Mouse (Mus musculus) left cerebral cortex, adult 11 months (tissue): ENCODE measurements around the gene Sox10.

Experiments used
- DNase-seq: peaks from one replicate; pipeline ENCODE4 v3.0.0; 2022; ENCODE audit warnings: low spot score

The Sox10 gene

DNA sequence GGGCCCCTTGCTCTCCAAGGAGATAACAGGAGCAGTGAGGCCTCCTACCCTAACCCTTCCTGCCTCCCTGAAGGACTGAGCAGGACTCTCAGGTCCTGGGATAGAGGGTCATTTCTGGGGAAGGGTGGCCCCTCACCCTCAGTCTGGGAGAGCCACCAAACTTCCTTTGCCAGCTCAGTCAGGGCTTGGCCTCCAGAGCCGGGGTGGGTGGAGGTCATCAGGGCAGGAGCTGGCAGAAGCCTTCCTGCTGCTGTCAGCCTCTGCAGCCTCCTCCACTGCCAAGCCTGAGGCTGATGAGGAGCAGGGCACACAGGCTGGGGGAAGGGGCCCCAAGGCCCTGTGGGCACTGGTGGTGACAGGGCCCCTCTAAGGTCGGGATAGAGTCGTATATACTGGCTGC lies 9.5 kb downstream of the Sox10 start:
- DNase-seq: no peak

DNA sequence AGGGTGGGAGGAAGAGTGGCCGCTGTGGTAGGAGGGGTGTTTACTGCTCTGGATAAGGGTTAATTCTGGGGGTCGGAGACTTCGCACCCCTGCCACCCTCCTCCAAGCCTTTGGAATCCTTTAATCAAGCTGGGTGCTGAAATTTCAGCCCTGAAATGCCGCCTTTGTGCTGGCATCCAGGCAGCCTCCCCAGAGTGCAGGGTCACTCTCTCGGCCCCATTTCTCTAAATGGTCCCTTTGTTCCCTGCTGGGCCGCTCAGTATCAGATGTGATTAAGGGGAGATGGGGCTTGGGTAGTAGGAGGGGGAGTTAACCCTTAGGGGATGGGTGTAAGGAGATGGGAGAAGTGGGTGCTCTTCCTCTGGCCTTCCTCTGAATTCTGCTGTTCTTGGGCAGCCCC lies 12.3 kb downstream of the Sox10 start:
- DNase-seq: no peak

DNA sequence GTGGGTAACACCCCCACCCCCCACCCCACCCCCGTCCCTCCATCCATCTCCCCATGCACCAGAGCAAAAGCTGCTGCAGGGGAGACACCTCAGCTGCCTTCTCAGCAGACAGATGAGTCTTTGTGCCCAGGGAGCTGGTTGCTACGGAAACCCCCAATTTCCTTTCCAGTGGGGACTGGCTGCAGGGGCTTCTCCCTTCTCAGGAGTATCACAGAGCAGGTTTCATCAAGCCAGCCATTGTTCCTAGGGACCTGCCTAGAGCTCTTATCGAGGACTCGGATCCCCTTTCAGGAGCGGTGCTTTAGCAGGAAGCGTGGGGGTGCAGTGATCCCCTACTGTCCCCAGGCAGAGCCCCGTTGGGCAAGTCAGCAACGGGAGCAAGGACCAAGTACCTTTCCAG lies 13.2 kb downstream of the Sox10 start:
- no peak for DNase-seq

DNA sequence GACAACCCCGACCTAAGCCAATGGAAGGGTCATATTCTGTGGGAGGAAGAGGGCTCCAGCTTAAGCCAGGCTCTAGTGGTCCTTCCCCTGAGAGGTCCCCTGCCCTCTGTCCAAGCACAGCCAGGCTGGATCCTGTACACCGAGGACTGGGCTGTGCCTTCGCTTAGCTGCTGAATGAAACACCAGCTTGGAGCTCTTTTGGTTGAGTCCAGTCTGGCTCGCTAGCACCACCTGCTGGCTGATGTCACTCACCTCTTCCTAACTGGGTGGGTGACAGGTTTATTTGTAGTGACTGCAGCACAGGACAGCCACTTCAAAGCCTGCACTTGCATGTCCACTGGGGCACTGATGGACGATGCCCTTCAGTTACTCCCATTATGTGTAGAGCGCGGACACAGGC lies 16.5 kb downstream of the Sox10 start:
- DNase-seq: peak; percentile 61

DNA sequence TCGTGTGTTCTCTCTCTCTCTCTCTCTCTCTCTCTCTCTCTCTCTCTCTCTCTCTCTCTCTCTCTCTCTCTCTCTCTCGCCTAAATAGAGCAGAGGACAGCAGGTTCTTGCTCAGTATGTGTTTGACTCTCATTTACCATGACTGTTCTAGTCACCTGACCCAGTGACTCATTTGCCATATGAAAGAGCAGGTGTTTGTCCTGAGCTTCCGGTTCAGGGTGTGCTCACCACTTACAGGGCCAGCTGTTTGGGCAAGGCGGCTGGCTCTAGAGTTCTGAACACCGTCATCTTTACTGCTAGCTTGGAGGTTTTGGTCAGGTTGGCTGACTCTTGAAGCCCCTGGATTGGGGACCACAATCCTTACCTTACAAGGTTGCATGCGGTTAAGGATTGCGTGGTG lies 19.5 kb downstream of the Sox10 start:
- no peak for DNase-seq

DNA sequence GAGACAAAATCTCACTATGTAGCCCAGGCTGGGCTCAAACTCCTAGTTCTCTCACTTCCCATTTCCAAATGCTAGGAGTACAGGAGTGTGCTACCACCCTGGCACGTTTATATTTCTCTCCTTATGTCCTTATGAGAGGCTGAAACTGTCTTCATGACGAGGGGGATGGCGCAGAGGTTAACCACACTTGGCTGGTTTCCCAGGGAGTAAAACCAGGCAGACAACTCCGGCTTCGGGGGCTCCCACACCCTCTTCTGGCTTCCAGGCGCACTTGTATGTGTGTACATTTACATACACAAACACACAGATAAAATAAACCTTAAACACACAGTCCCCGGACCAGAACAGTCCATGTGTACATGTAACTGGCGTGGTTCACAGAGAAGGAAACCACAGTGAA lies 21.0 kb downstream of the Sox10 start:
- no peak for DNase-seq

DNA sequence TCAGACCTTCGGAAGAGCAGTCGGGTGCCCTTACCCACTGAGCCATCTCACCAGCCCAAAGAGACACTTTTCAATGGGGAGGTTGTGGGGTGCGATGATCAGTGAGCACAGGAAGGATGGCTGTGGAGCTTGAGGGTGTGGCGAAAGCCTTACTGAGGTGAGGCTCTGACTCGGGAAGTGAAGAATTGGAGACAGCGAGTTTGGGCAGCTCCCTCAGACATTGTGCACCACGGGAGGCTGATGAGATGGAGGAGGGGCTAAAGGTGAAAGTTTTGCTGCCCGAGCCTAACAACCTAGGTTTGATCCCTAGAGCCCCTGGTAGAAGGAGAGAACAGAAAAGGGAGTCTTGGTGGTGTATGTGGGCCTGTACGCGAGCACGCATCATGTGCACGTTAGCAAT lies 21.7 kb downstream of the Sox10 start:
- DNase-seq: no peak

DNA sequence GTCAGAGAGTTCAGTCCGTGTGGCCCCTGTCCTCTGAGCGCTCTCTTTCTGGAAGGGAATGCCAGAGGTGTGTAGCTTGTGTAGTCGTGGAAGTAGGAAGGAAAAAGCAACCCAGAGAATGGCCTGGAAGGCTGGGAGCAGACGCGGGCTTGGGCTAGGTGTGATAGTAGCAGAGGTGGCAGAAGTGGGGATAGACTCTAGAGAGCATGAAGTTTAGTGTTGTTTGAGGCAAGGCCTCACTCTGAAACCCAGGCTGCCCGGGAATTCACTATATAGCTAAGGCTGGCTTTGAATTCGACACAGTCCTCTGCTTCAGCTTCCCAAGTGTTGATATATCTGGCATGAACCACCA lies 23.5 kb downstream of the Sox10 start:
- no peak for DNase-seq

DNA sequence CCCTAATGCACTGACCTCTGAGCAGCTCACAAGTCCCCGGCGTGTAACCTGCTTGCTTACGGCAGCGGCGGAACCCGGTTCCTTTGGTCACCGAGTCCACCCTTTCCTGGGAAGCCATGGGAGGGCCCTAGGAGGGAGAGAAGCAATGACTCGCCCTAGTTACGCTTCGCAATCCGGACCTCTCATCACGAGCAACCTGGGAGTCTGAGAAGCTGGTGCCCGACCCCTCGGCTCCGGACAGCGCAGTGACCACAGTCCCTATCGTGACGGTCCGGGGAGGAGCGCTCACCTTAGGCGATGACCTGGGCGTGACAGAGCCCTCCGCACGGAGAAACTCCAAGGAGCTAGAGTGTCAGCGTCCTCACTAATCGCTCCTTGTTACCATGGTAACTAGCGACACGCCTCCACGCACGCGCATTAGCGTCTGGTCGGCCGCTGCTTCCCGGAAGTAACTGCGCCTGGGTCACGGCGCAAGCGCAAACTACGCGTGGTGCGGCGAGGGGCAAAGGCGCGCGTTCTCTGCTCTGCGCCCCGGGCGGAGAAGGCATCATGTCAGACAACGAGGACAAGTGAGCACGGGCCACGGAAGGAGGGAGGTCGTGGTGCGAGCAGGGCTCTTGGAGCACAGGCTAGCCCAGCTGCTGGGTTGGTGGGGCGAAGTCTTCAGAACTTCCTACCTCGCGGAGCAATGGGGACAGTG lies 24.0 kb downstream of the Sox10 start, which contains the start of the genes Polr2f and 1700088E04Rik:
Gene Polr2f, plus strand, starts transcription at position 144 of the 700 bp plus-strand sequence.
Gene 1700088E04Rik, minus strand, starts transcription at position 388 of the 700 bp plus-strand sequence.
- DNase-seq: peak; percentile 91

DNA sequence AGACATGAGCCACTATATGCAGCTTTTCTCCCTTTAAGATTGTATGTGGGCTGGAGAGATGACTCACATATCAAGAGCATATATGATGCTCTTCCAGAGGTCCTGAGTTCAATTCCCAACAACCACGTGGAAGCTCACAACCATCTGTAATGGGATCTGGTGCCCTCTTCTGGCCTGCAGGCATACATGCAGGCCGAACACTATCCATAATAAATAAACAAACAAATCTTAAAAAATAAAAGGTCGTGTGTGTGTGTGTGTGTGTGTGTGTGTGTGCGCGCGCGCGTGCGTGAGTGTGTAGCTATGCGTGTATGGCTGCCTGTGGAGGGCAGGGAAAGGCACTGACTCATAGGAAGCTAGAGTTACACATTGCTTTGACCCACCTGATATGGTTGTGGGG lies 25.4 kb downstream of the Sox10 start:
- no peak for DNase-seq

DNA sequence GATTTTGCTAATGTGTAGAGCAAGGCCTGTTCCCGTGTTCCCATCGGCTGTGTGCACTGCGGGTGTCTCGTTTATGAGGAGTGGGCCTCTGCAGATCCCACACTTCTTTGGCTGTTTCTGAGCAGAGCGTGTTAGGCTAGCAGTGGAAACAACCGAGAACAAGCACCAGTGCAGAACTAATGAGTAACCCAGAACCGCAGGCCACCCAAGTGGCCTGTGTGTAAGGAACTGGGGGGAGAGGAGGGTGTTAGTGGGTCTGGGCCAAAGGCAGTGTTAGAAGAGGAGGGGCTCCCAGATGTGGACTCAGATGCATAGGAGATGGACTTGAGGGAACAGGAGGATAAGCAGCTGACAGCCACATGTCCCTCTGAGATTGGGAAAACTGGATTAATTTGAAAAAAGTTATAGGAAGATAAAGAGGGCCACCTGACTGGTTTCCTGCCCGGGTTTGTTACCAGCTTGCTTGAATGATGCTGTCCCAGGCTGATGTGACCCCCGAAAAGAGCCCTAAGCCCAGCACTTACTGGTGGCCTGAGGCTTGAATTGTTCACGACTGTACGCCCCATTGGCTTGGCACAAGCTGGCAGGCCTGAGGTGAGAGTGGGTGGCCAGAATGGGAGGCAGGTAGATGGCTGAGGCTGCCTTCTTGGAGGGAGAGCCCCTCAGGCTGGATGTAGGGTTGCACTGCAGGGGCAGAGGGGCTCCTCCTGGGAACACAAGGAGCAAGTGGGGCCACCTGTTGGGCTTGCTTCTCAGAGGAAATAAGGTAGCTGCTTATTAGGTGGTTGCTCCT lies 29.1 kb downstream of the Sox10 start:
- no peak for DNase-seq

DNA sequence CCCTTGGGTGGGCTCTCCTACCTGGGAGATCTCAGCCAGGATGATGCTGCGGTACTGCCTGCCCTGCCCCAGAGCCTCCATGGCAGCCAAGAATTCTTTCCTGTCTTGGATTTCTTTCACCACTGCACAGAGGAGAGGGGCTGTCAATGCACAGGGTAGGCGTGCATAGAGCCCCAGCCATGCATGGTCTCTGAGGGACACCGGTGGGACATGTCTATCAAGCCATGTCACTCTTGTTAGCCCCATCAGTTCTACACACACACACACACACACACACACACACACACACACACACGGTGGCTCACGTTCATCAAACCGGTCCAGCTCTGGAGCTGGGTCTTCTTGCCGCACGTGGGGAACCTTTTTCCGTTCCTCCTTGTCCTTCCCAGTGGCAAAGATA lies 29.7 kb downstream of the Sox10 start:
- DNase-seq: no peak

DNA sequence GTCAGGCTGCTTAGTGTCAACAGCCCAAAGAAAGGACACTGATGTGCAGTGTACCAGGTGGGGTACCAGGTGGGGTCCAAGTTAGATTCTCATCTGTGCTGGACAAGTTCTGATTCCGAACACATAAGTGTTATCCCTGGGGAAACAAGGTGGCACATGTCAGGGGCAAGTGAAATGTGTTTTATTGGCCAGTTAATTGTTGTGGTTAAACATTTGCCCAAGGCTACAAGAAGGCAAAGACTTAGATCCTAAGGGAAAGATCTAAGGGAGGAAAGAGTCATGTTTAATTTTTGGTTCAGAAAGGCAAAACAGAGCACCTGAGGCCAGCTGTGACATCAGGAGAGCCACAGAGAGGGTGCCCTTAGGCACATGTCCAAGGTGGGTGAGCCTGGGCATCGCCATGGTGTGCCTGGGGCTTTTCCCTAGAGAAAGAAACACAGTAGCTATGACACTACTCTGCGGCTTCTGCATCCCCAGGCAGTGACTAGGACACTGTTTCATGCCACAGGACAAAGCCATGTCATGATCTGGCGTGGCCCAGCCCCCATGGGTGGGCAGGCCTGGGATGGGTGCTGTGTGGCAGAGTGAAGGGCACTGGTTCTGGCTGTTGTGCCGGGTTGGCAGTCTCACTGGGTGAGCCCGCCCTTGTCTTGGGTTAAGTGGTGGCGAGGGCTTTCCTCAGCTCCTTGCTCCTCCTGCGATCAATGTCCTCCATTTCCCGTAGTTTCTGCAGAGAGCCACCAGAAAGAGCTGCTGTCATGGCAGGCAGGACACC lies 30.4 kb downstream of the Sox10 start:
- DNase-seq: no peak

DNA sequence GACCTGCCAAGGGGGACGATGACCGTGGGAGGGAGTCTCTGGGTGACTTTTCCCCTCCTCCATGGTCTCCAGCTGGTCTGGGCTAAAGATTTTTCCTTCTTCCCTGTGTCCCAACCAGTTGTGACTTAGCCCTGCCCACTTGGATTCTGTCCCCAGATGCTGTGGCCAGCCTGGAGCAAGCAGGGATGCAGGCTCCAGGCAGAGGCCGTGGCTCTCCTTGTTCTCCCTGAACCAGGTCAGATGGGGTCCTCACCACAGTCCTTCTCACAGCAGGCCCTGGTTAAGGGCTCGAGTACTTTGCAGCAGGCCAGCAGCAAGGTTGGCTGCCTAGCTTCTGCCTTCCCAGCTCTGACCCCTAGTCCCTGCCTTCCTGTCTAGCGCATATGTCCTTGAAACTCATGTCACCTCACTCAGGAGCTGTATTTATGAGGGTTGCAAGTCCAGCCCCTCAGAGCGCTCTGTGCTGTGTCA lies 31.8 kb downstream of the Sox10 start:
- no peak for DNase-seq

DNA sequence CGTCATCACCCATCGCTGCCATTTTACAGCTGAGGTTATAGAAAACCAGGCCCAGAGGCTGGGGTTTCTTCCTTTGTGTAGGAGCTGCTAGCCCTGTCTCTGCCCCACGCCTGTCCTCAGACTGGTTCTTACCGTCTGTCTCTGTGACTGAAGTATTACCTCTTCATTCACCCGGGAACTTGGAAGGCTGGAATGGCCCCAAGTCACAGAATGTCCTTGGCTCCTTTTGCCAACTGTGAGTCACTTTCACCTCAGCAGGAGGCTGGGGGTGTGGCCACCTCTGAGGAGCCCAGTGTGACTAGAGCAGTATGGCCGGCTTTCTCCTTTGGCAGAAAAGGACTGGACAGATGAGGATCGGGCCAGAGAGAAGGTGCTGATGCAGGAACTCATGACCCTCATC lies 33.6 kb downstream of the Sox10 start:
- no peak for DNase-seq

DNA sequence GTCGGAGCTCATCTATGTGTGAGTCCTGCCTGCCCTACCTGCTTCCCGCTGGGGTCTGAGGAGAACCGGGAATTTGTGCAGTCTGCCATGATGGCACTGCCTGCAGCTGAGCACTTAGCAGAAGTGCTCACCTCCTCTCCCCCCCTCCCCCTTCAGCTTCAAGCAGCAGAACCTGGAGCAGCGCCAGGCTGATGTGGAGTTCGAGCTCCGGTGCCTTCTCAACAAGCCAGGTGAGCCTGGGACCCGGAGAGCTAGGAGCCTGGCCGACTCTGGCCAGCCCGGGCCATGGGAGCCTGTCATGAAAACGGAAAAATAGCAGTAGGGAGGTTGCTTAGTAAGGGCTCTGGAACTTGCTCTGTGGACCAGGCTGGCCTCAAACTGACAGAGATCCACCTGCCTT lies 34.3 kb downstream of the Sox10 start:
- no peak for DNase-seq

DNA sequence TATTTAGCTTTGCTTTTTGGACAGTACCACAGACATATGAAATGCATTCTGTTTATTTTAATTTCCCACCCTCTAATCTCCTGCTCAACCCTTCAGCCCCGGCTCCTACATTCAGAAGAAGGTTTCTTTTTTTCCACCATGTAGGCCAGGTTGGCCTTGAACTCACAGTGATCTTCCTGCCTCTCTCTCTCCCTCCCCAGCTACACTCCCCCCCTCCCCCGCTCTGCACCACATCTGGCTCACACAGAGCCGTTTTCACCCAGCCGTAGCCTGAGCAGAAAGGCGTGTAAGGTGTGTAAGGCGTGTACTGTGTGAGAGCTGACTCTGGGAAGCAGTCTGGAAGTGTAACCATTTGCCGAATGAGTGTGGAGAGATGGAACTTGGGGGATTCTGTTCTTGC lies 35.7 kb downstream of the Sox10 start:
- DNase-seq: no peak

DNA sequence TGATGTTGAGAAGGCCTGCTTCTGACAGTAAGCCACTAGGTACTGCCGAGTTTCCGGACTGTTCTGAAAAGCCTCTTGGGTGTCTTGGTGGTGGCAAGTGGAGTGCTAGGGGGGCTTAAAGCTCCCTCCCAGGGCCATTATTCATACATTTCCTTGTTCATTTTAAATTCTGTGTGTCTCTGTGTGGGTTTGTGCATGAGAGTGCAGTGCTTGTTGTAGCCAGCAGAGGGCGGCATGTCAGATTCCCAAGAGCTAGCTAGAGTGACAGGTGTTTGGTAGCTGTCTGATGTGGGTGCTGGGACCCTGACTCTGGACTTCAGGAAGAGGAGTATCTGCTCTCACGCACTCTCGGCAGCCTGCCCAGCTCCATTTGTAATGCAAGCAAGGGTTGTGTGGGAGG lies 36.8 kb downstream of the Sox10 start:
- no peak for DNase-seq

DNA sequence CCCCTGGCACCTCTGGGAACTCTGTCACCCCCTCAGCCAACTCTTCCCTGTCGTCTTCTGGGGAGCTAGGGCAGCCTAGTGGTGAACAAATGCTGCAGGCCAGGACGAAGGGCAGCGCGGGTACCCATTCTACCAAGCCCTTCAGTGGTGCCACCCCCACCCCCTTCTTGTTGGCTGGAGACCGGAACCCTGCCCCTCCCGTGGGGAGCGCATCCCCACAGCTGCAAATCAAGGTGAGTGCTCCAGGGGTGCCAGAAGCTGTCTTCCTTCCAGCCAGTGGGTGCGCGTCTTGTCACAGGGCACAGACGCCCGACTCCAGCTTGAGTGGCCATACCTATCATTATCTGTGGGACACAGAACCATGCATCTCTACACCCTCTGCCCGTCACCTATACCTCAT lies 37.9 kb downstream of the Sox10 start:
- no peak for DNase-seq

DNA sequence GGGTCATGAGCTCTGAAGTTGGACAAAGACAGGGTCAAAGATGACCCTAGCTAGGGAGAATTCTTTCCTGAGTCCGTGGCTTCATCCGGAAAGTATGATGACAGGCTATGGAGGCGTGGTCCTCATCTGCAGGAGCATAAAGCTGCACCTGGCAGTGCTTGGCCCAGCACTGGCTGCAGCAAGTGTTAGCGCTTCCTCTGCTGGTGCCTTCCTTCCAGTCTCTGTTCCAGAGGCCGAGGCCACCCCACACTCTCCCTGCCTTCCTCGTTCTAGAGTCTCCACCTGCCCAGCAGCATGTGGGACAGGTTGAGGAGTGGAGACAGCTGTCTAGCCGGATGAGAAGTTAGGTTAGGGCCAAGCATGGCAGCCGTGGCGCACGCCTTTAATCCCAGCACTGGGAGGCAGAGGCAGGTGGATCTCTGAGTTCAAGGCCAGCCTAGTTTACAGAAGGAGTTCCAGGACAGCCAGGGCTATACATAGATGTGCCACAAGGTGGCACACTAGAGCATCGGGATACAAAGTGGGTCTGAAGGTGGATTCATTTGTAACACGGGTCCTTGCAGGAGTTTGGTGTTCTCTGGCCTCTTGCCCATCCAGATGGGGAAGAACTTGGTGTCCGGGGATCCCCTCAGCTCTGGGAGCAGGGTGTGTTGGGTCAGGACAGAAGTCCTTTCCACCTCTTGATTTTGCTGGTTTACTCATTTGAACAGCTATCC lies 38.7 kb downstream of the Sox10 start:
- no peak for DNase-seq

DNA sequence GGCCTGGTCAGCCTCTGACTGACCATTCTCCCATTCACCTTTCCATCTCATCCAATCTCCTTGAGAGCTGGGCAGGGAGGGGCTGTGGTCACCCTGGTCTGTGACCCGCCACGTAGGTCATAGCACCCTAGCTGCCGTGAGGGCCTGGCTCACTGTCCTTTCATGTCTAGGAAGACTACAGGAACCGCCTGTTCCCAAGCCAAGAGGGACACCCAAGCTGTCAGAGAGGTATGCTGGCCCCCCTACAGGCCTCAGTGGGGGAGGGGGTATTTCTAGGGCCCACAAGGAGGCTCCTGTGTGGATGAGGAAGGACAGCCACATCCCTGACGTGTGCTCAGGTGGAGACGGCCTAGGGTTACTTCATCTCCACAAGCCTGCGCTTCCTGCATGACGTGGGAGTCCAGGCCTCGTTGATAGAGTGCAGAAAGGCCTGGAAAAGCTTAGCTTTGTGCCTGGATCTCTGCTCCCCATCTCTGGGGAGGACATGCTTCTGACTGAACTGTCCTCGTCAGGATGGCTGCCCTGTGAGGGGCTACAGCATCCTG lies 40.6 kb downstream of the Sox10 start:
- DNase-seq: no peak

DNA sequence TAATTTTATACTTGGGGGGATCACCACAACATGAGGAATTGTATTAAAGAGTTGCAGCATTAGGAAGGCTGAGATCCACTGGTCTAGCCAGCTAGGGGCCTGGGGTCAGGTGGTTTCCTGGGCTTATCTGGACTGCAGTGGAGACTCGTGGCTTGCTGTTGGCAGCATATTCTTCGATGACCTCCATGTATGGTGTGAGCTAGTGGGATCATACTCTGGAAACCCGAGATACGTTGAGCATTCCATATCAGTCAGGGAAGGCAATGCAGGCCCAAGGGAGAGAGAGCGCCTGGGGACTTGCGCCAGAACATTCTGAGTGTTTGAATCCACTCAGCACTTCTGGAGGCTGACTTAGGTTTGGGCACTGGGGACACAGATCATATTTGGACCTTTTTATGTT lies 41.3 kb downstream of the Sox10 start:
- DNase-seq: no peak
